Mouse (Mus musculus) kidney, adult 2 months (tissue): ENCODE data around the gene 1110032F04Rik.

Experiments
- CTCF ChIP-seq: fragments of 200-500 bp; conservative IDR thresholded peaks from 2 replicates; pipeline ENCODE4 v1.5.1; 2011; ENCODE audit warnings: low read depth, mild to moderate bottlenecking, control low read depth, low read length, moderate library complexity, mixed read lengths; ENCODE audit not compliant: insufficient read depth, insufficient read length
- POLR2A ChIP-seq: fragments of 200-500 bp; IDR thresholded peaks from one replicate; pipeline ENCODE4 v1.6.1; 2011; ENCODE audit warnings: low read depth, low read length, control low read depth

GRCm38 (mm10) chr3:68829944-68830343, 39.4 kb upstream of the 1110032F04Rik start:
- TF ChIP-seq CTCF (no peak), POLR2A (no peak)
